Mouse (Mus musculus): ENCODE results near the gene Gm20696. TPM values are rescaled to one million over a fixed set of nuclear protein-coding genes. Genes with fewer than 3 reads are reported as not detected.

Gm20696 gene
- polyA plus RNA-seq, 1 experiment from 2014 or later: 2.7 TPM

DNA sequence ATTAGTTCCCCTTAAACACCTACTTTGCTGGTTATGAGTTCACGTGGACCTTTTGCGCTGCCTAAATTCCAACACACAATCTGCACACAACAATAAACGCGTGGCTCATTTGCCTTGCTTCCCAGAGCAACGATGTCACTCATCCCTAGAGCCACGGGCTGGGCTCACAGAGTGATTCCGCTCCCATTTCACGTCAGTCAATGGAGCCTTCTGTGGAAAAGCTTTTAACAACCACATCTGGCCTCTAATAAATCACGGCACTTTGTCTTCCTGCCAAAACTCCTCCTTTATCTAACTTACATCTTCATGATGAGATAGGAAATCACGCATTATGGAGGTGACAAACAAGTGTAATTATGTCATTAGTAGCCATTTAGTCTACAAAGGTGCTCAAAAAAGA lies 318.8 kb downstream of the Gm20696 start:
- Histone ChIP-seq H3K9me3 (no peaks in the 10 kb centered on the region), H3K9ac (no peak overlapping the region), H3K27me3 (peaks cover 6% of the 10 kb centered on the region; the same call in 1 of the 2 replicates), H3K36me3 (no peaks in the 10 kb centered on the region), H3K4me2 (no peak overlapping the region), H3K4me3 (no peak overlapping the region), H3K27ac (replicated peaks) (no peak overlapping the region), H3K4me1 (replicated peaks) (peaks cover 9% of the 10 kb centered on the region)
- peak; percentile 53; the same call in 1 of the 2 replicates for ATAC-seq (ENCODE audit: low read depth)
- 11% methylated on average over 10 of the region's 10 CpGs for WGBS

DNA sequence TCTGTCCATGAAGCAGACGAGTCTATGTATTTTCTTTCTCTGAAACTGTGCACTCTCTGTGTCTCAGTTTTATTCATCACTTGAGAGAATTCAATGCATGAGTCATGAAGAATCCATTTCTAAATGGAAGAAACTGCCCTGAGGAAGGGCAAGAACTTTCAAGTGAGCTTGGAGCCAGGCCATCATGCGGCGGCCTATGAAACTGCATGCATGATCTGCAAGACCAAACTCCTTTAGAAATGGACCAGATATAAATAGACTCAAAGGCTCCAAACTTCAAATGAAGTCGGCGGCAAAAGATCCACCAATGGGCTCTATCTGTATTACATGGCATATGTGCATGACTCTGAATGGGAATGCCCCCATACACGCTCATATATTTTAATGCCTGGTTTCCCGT lies 321.6 kb downstream of the Gm20696 start:
- H3K27me3 ChIP-seq: peaks cover 3% of the 10 kb centered on the region; the same call in 1 of the 2 replicates
- no peak overlapping the region for H3K9ac ChIP-seq
- H3K4me3 ChIP-seq: no peak overlapping the region
- 96% methylated on average over 7 of the region's 7 CpGs for WGBS
- H3K36me3 ChIP-seq: no peaks in the 10 kb centered on the region
- no peaks in the 10 kb centered on the region for H3K9me3 ChIP-seq
- peaks cover 9% of the 10 kb centered on the region for H3K4me1 ChIP-seq (replicated peaks)
- no peak for ATAC-seq (ENCODE audit: low read depth)
- H3K27ac ChIP-seq (replicated peaks): no peak overlapping the region
- H3K4me2 ChIP-seq: no peak overlapping the region

DNA sequence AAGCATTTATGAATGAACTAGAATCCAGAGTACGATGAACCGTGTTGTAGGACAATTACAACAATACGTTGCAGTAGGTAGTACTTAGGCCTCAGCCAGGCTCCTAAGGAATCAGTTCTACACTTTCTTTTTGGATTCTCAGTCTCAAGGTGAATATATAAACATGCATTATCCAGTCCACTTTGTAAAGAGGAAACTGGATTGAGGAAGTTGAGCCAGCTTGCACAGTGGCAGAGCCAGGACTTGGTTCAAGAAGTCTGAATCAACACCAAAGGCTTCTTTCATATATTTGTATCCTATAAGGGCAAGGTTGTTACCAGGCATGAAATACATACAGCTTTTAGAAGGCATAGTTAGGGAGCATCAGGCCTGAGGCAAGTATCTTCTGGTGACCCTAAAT lies 322.2 kb downstream of the Gm20696 start:
- H3K9ac ChIP-seq: no peak overlapping the region
- H3K9me3 ChIP-seq: no peaks in the 10 kb centered on the region
- no peak overlapping the region for H3K4me3 ChIP-seq
- no peak overlapping the region for H3K27ac ChIP-seq (replicated peaks)
- H3K36me3 ChIP-seq: no peaks in the 10 kb centered on the region
- no peak overlapping the region for H3K4me2 ChIP-seq
- peaks cover 13% of the 10 kb centered on the region for H3K4me1 ChIP-seq (replicated peaks)
- 91% methylated on average over 3 of the region's 3 CpGs for WGBS
- ATAC-seq (ENCODE audit: low read depth): no peak
- H3K27me3 ChIP-seq: no peaks in the 10 kb centered on the region

DNA sequence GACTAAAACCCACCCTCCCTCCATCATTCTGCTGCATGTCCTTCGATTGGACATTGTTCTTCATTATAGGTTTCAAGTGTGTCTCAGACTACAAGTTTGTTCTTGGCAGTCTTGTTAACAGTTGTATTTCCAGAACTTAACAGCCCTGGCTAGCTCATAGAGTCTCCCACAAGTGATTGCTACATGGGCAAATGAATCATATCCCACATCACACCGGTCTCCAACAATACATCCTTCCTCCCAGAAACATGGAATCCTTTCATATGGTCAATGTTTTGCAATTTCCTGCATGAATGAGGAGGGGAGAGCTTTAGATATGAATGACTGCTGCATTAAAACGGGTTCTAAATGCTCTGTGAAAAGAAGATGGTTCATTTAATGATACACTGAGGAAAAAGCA lies 322.8 kb downstream of the Gm20696 start:
- Histone ChIP-seq H3K4me3 (no peak overlapping the region), H3K36me3 (no peaks in the 10 kb centered on the region), H3K9ac (no peak overlapping the region), H3K4me2 (no peak overlapping the region), H3K27me3 (no peaks in the 10 kb centered on the region), H3K9me3 (no peaks in the 10 kb centered on the region), H3K27ac (replicated peaks) (no peak overlapping the region), H3K4me1 (replicated peaks) (peaks cover 18% of the 10 kb centered on the region)
- 89% methylated on average over 3 of the region's 3 CpGs for WGBS
- ATAC-seq (ENCODE audit: low read depth): no peak

DNA sequence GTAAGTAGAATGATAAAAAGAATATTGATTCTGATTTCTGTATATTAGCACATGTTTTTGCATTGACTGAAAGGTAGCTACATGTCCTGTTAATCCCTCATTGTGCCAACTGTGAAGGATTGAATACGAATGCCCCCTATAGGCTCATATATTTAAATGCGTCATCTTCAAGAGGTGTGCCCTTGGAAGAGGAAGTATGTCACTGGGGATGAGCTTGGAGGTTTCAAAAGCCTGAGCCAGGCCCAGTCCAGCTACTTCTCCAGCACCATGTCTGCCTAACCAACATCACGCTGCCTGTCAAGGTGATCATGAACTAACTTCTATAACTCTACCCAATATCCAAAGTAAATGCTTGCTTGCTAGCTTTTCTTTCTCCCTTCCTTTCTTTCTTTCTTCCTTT lies 324.2 kb downstream of the Gm20696 start:
- Histone ChIP-seq H3K4me2 (no peak overlapping the region), H3K9me3 (no peaks in the 10 kb centered on the region), H3K4me1 (replicated peaks) (peaks cover 21% of the 10 kb centered on the region), H3K4me3 (no peak overlapping the region), H3K27ac (replicated peaks) (no peak overlapping the region), H3K36me3 (no peaks in the 10 kb centered on the region), H3K27me3 (peaks cover 7% of the 10 kb centered on the region; the same call in 1 of the 2 replicates), H3K9ac (no peak overlapping the region)
- 91% methylated on average over 3 of the region's 3 CpGs for WGBS
- ATAC-seq (ENCODE audit: low read depth): no peak

DNA sequence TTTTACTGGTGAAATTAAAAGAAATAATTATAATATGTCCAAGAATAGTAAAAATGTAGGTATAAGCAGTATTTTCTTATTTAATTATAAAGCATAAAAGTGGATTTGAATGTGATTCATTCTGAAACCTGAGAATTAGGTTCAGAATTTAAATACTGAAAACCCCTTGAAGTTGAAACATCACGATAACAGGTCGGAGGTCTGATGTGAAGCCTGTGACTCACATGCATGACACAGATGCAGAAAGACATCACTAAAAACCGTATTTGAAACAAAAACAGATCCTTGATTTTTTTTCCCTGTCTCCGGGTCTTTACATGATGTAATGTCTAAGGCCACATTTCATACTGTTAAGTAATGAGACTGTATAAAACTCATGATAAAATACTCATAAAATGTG lies 325.7 kb downstream of the Gm20696 start:
- 89% methylated on average over 4 of the region's 4 CpGs for WGBS
- no peaks in the 10 kb centered on the region for H3K36me3 ChIP-seq
- no peak for ATAC-seq (ENCODE audit: low read depth)

DNA sequence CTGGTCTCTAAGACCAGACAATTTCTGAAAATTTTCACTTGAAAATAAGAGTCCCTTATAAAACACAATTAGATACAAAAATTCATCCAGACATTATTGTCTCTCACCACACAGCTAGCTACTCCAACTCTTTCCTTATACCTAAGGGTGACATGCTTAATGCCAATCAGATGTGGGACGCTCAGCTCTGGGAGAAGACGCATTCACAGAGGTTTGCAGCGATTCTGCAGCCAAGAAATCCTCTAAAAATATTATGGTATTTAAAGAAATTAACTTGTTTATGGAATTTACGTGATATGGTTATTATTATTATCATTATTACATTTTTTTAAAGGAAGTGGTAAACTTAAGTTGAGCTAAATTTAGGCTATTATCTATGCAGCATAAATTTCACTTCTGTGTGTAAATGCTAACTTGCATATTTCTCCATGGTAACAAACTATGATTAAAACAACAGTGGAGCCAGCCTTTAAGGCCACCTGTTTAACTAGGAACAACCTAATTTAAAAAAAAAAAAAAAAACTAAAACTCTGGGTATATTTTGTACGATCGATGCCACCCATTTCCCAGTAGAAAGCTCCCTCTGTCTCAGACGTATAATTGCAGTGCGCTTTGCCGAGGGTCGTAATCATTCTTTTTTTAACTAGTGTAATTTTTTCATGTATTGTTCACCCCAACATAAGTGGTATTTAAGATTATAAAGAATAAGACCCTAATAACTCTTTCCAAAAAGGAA lies 326.4 kb downstream of the Gm20696 start:
- Histone ChIP-seq H3K9ac (no peak overlapping the region), H3K27me3 (peaks cover 7% of the 10 kb centered on the region; the same call in 1 of the 2 replicates), H3K36me3 (no peaks in the 10 kb centered on the region), H3K4me1 (replicated peaks) (peaks cover 38% of the 10 kb centered on the region), H3K27ac (replicated peaks) (no peak overlapping the region), H3K4me3 (no peak overlapping the region), H3K9me3 (no peaks in the 10 kb centered on the region), H3K4me2 (no peak overlapping the region)
- 80% methylated on average over 10 of the region's 10 CpGs for WGBS
- no peak for ATAC-seq (ENCODE audit: low read depth)

More for the DNA sequence above, 325.7 kb downstream of the Gm20696 start:
- Histone ChIP-seq H3K27ac (replicated peaks) (no peak overlapping the region), H3K9ac (no peak overlapping the region), H3K4me3 (no peak overlapping the region), H3K4me1 (replicated peaks) (peaks cover 31% of the 10 kb centered on the region), H3K9me3 (no peaks in the 10 kb centered on the region), H3K4me2 (no peak overlapping the region), H3K27me3 (peaks cover 7% of the 10 kb centered on the region; the same call in 1 of the 2 replicates)

DNA sequence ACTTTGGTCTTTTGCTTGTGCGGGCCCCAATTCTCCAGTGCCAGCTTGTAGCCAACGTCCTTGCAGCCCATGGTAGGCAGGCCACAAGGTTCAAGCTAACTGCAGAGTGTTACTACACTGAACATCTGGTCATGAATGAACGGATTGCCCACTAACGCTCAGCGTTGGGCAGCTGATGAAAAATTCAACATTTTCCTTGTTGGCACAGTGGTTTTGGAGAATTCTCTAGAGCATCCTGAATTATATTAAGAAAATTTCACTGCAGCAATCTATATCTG lies 327.3 kb downstream of the Gm20696 start:
- Histone ChIP-seq H3K27me3 (peaks cover 7% of the 10 kb centered on the region; the same call in 1 of the 2 replicates), H3K4me1 (replicated peaks) (peaks cover 38% of the 10 kb centered on the region), H3K4me3 (no peak overlapping the region), H3K36me3 (no peaks in the 10 kb centered on the region), H3K27ac (replicated peaks) (no peak overlapping the region), H3K9me3 (no peaks in the 10 kb centered on the region), H3K9ac (no peak overlapping the region), H3K4me2 (no peak overlapping the region)
- no peak for ATAC-seq (ENCODE audit: low read depth)
- 20% methylated on average over 5 of the region's 5 CpGs for WGBS

DNA sequence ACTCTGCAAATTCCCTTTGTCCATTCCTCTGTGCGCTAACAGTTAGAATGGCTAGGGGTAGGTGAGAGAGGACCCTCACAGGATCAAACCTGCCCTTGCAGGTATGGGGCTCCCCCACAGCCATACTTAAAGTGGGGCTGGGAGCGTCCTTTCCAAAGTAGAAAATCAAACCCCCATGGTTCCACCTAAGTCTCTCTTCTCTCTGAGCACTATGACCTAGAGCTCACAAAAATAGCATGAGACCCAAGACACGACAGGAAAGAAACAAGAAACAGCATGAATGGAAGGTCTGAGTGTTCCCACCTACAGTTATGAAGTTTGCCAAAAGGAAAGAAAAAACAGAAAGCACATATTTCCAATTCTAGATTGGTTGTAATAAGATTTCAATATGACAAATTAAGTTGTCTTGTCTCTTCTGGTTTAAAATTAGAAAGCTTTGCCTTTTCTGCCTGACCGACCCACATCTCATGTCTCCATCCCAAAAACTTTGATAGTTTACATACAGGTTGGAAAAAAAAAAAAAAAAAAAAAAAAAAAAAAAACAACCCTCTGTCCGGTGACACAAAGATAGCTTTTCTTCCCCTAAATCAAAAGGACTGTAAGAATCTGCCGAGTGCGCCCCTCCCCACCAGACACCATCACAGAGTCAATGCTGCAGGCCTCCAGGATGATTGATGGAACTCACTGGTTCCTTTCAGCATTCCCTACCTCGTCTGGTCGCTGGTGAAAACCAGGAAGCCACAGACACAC lies 327.8 kb downstream of the Gm20696 start:
- Histone ChIP-seq H3K4me3 (no peak overlapping the region), H3K27me3 (peaks cover 7% of the 10 kb centered on the region; the same call in 1 of the 2 replicates), H3K9me3 (no peaks in the 10 kb centered on the region), H3K4me2 (no peak overlapping the region), H3K36me3 (no peaks in the 10 kb centered on the region), H3K4me1 (replicated peaks) (peaks cover 38% of the 10 kb centered on the region), H3K9ac (no peak overlapping the region), H3K27ac (replicated peaks) (no peak overlapping the region)
- 40% methylated on average over 9 of the region's 9 CpGs for WGBS
- no peak for ATAC-seq (ENCODE audit: low read depth)

DNA sequence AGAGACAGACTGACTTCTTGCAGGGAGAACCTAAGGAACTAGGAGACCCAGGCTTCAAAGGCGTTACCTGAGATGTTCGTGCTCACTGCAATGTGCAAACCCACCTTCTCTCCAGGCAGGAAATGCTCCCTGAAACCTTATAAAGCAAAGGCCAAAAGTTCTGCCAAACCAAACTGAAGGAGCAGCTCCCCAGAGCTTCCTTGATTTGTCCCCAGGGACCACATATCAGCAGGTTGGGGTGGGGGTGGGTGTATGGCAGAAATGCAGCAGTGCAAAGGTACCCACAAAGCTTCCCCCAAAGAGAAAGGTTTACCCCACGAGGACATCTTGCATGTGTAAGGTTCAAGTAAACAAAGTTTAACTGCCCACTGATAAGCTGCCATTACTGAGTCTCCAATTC lies 328.4 kb downstream of the Gm20696 start:
- Histone ChIP-seq H3K9ac (no peak overlapping the region), H3K27me3 (peaks cover 7% of the 10 kb centered on the region; the same call in 1 of the 2 replicates), H3K27ac (replicated peaks) (peak overlapping the region; percentile 38; the same call in 1 of the 2 replicates), H3K36me3 (no peaks in the 10 kb centered on the region), H3K4me2 (no peak overlapping the region), H3K9me3 (no peaks in the 10 kb centered on the region), H3K4me3 (no peak overlapping the region), H3K4me1 (replicated peaks) (peaks cover 38% of the 10 kb centered on the region)
- ATAC-seq (ENCODE audit: low read depth): no peak
- 63% methylated on average over 3 of the region's 3 CpGs for WGBS

DNA sequence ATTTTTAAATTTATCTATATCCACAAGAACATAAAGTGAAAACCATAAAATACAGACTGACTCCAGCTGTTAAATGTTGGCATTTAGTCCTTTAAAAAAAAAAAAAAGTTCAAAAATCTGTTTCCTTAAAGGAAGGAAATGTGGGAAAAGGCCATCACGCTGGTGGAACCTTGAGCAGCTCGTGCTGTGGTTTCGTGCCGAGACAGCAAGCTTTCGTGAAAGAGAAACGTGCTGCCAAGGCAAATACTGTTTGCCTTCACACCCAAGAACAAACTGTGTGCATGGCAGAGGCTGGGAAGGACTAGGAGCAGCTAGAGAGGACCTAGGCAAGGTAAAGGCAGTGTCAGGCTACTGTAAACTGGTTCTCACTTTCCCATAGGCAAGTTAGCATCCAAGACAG lies 329.0 kb downstream of the Gm20696 start:
- Histone ChIP-seq H3K9me3 (no peaks in the 10 kb centered on the region), H3K4me1 (replicated peaks) (peaks cover 38% of the 10 kb centered on the region), H3K36me3 (no peaks in the 10 kb centered on the region), H3K9ac (no peak overlapping the region), H3K4me3 (no peak overlapping the region), H3K27ac (replicated peaks) (peak overlapping the region; percentile 38), H3K27me3 (peaks cover 7% of the 10 kb centered on the region; the same call in 1 of the 2 replicates), H3K4me2 (no peak overlapping the region)
- 61% methylated on average over 6 of the region's 6 CpGs for WGBS
- ATAC-seq (ENCODE audit: low read depth): no peak

DNA sequence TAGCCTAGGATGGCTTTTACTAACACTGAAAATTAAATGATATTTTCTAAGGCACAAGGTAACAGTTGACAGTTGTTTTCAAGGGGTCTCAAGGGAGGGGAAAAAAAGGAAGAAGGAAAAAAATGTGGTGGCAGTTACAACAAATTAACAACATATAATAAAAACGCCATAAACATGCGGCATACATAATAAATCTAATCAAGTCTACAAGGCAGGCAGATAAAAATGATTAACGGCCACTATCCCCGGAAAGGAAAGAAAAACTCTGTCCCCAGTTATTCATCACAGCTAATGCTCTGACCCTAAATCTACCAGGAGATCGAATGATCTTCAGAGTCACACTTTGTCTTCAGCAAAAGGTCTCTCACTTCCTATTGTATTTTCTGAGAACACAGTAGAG lies 330.4 kb downstream of the Gm20696 start:
- no peaks in the 10 kb centered on the region for H3K36me3 ChIP-seq
- H3K4me3 ChIP-seq: no peak overlapping the region
- H3K9me3 ChIP-seq: no peaks in the 10 kb centered on the region
- no peak overlapping the region for H3K4me2 ChIP-seq
- no peak overlapping the region for H3K9ac ChIP-seq
- peaks cover 38% of the 10 kb centered on the region for H3K4me1 ChIP-seq (replicated peaks)
- WGBS: 16% methylated on average over 5 of the region's 5 CpGs
- peaks cover 7% of the 10 kb centered on the region; the same call in 1 of the 2 replicates for H3K27me3 ChIP-seq
- no peak overlapping the region for H3K27ac ChIP-seq (replicated peaks)
- no peak for ATAC-seq (ENCODE audit: low read depth)
